Mouse (Mus musculus): ENCODE data around the gene Scin. TPM values are rescaled to one million over a fixed set of nuclear protein-coding genes. Genes with fewer than 3 reads are reported as not detected.

Gene Scin
- total RNA-seq, 2 experiments from 2014 or later = 1.8 to 3.2 TPM

DNA sequence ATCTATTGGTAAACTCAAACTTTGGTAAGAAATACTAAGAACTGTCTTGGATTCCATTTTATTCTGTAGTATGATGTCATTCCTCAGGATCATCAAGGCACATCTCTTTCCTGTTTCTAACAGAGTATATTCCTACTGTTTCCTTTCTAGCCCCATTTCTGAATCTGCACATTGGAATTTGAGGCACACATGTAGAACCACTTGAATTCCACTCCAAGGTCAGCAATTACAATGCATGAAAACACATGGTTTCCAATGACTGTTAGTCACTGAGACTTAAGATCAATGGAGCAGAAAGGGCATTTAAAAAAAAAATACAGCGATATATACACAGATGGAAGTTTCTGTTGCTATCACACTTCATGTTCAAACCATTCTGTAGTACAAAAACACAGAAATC lies 24.8 kb downstream of the Scin start:
- no peak for ATAC-seq (replicated peaks; ENCODE audit: poor library complexity)

GRCm38 (mm10) chr12:40108143-40108542 lies 25.9 kb downstream of the Scin start:
- peak; percentile 94 for ATAC-seq (replicated peaks; ENCODE audit: poor library complexity)

GRCm38 (mm10) chr12:40106874-40107273 lies 27.2 kb downstream of the Scin start:
- 0 out of 2 replicates have a peak, but pooled peaks have one; percentile 15 for ATAC-seq (replicated peaks; ENCODE audit: poor library complexity)

DNA sequence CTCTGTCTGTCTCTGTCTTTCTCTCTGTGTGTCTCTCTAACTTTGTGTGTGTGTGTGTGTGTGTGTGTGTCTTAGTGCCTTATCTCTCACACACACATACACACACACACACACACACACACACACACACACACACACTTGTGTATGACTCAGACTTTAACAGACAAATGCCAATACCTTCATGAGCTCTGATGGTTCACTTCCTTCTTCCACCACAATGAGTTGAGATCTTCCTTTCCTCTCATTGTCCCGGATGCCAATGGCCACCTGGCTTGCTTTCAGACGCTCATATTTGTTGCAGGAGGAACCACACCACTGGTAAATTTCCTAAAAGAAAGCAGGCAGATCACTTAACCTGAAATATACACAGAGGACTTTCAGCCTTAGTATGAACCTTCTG lies 29.3 kb downstream of the Scin start:
- peak; percentile 33; the same call in 1 of the 2 replicates for ATAC-seq (replicated peaks; ENCODE audit: poor library complexity)

GRCm38 (mm10) chr12:40102359-40102758 lies 31.7 kb downstream of the Scin start:
- ATAC-seq (replicated peaks; ENCODE audit: poor library complexity) = peak; percentile 83

- ATAC-seq (replicated peaks; ENCODE audit: poor library complexity) = peak; percentile 43
Observed at GRCm38 (mm10) chr12:40099407-40099806, 34.6 kb downstream of the Scin start.

GRCm38 (mm10) chr12:40097449-40097848 lies 36.6 kb downstream of the Scin start:
- ATAC-seq (replicated peaks; ENCODE audit: poor library complexity) = no peak

- ATAC-seq (replicated peaks; ENCODE audit: poor library complexity) = no peak
Observed at GRCm38 (mm10) chr12:40097023-40097422, 37.0 kb downstream of the Scin start.

DNA sequence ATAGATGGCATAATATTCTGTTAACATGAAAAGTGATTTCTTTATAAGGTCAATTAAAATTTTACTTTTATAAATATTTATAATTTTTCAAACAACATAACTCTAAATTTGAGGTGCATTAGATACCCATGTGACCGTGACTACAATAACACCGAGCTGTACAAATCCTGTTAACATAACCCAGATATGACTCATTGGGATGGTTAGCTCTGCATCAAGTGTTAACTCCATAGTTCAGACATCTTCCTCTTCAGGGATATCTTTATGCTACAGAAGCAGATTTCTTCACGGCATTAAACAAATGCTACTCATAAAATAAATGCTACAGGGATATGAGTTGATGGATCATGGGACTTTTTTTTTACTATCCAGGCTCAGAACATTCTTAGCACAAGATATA lies 37.6 kb downstream of the Scin start:
- no peak for ATAC-seq (replicated peaks; ENCODE audit: poor library complexity)

DNA sequence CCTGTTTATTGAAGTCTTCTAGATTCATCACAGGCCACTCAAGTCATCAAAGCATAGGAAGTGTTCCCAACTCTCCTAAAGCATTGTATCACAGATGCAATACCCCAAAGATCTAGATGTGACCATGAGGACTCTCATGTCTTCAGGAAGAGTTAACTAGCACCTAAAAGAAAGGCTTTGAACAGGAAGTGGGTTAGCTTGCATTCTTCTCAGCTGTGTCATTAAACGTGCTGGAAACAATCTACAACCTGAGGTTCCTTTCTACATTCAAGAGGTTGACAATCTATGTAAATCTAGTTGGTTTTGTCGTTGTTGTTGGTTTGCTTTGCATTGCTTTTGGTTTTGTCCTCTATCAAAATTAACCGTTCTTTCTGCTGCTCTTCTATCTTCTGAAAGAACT lies 44.0 kb downstream of the Scin start:
- 0 out of 2 replicates have a peak, but pooled peaks have one; percentile 6 for ATAC-seq (replicated peaks; ENCODE audit: poor library complexity)

DNA sequence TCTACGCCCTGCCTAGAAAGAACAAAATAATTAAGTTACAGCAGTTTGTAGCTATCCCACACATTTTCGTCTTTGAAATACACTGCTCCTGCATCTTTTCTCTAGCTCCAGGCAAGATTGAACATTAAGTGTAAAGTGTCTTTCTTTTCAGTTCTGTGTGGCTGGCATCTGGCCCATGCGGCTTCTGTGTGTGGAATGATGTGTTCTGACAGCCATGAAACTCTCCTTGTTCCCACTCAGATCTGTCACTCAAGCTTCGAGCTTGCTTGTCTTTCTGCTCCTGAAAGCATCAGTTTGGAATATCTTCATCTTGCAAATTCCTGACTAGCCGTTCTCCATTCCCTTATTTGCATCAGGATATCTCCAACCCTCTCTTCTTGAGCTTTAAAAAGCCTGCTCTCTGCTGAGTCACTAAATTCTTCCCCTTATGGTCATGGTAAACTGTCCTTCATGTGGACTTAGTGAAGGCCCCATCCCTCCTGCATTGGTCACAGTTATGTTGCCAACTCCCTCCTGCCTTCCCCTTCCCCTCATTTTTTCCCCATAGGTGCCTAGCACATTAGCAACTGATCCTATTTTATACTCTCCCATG lies 48.2 kb downstream of the Scin start:
- no peak for ATAC-seq (replicated peaks; ENCODE audit: poor library complexity)

DNA sequence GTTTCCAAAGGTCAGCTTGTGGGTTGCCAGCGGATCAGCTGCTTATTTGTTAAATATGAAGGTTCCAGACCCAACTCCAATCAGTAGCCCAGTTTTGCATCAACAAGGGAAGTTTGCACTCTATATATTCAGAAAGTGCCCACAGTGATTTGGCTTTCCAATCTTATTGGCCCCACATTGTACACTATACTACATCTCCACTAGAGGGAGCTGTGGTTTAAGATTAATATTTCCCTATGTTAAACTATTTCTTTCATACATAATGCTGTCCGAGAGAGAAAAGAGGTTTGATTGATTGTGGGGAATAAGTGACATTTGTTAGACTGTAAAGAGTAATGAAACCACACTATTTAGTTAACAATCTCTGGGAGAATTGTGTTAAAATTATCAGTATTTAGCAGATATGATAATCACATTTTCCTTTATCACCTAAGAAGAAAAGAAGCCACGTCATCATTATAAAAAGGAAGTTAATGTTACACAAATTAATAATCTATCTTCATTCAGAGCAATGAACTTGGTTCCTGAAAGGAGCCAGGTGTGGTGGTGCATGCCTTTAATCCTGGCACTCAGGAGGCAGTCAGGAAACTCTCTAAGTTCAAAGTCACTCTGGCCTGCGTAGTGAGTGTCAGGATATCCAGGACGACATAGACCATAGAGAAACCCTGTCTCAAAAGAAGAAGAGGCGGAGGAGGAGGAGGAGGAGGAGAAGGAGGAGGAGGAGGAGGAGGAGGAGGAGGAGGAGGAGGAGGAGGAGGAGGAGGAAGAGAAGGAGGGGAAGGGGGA lies 51.4 kb downstream of the Scin start:
- ATAC-seq (replicated peaks; ENCODE audit: poor library complexity) = peak; percentile 95

- no peak for ATAC-seq (replicated peaks; ENCODE audit: poor library complexity)
Observed at GRCm38 (mm10) chr12:40082048-40082447, 52.0 kb downstream of the Scin start.

GRCm38 (mm10) chr12:40073660-40074059 lies 60.4 kb downstream of the Scin start:
- ATAC-seq (replicated peaks; ENCODE audit: poor library complexity) = no peak

DNA sequence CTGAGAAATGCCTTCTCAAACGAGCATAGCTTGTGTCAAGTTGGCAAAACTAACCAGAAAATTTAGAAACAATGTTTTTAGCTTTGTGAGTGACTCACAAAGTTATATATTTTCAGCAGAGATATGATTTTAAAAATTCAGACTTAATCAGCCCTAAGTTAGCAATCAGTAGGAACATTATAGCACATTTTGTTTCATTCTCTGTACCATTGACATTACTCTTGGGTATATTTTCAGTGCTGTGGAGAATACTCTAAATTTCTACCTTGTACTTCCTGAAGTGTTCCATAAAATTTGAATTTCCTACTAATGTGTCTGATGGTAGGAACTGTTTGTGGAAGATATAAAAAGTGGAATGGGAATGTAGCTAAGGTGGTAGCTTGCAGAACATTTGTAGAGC lies 87.0 kb downstream of the Scin start:
- ATAC-seq (replicated peaks; ENCODE audit: poor library complexity) = no peak

DNA sequence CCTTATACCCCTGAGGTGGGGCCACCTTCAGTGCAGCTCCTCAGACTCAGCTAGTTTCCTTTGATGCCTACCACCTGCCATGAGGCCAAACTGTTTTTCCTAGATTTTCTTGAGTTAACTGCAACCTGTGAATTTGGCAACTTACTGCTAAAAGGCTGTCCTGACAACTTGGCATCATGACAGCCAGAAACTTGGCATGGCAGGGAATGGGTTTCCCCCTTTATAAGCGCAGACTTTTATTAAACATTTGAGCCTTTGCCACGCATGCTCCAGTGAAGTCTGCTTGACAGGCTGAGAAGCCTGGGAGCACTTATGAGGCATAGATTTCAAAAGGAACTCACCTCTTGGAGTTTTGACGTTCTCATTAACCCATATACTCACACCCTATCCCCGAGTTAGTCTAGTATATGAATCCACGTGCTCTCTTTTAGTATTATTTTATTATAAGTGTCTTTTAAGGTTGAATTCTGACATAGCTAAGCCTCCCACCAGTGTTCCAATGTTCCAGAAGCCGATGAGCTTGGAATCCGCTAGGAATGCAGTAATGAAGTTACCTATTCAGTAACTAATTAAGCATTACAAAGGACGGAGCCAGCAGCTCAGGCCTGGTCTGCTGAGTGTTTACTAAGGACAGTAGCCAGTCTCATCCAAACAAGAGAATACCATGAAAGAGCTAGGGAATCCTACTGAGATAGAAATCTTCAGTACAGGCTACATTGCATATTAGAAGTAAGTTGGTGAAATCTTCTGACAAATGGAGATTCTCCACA lies 90.0 kb downstream of the Scin start:
- no peak for ATAC-seq (replicated peaks; ENCODE audit: poor library complexity)

GRCm38 (mm10) chr12:40040067-40040466 lies 94.0 kb downstream of the Scin start:
- peak; percentile 40 for ATAC-seq (replicated peaks; ENCODE audit: poor library complexity)

DNA sequence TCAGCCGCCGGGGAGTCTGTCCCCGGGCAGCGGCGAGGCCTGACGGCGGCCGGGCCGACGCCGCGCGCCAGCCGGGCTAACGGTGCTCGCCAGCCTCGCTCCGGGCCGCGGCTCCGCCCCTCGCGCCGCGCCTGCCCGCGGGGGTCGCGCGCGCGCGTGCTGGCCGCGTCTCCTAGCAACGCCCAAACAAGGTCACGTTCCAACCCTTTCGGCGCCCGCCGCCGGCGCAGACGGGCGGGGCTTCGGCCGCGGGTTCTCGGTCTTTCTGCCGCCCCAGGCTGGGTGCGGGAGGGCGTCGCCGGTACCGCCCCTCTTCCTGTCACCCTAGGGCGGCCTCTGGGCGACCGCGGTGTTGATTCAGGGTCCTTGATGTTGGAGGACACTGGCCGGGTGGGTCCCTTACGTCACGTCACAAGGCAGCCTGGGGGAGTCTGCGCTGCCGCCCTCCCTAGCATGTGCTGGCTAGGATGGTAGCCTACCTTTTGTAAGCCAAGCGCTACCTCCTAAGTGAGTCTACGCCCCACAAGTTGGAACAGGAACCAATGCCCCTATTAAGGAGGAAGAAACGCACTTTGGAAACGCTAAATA lies 96.1 kb downstream of the Scin start, which contains the start of gene Arl4a:
Gene Arl4a, minus strand, starts transcription at position 150 of the 588 bp plus-strand sequence.
- peak; percentile 57 for ATAC-seq (replicated peaks; ENCODE audit: poor library complexity)

- ATAC-seq (replicated peaks; ENCODE audit: poor library complexity) = peak; percentile 81
Observed at GRCm38 (mm10) chr12:40037226-40037813, 96.7 kb downstream of the Scin start.

DNA sequence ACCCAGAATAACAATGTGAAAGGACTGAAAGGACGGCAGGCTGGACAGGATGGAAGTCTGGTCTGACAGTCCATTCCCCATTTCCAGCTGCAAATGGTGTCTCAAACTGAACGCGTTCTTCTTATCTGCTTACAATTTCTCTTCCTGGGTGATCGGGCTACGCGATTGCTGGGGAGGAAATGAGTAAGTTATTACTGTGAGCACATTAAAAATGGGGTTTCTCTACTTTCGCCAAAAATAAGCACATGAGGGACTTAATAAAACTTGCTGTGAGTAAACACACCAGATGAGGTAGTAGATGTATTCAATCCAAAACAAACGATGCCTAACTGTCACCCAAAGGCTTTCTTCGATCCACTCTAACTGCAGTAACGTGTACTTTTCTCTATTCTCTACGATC lies 97.4 kb downstream of the Scin start:
- peak; percentile 3; the same call in 1 of the 2 replicates for ATAC-seq (replicated peaks; ENCODE audit: poor library complexity)

DNA sequence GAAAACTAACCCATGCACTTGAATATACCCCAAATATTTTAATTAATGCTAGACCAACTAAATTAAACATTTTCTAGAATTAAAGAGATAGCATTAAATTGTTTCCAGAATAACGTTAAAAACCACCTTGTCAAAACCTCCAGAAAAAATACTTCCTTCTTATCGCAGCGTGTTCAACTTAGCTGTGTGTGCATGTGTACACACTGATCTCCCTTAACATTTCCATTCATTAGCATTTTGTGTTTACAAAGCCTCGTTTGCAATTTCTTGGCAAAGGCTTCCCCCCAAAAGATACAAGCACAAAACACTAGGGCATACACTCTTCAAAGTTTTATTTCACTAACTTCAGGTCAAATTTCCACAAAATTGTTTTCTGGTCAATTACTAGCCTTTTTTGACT lies 98.5 kb downstream of the Scin start:
- ATAC-seq (replicated peaks; ENCODE audit: poor library complexity) = no peak

Data from megakaryocyte progenitor cell, adult 5-6 weeks (primary cell).